Mouse (Mus musculus) intestine, embryonic 16.5 days (tissue): ENCODE results near the gene Arrb1. TPM values are rescaled to one million over a fixed set of nuclear protein-coding genes. Genes with fewer than 3 reads are reported as not detected.

ENCODE experiments used
- ATAC-seq: fragments of 200-750 bp; cut with Nextera tagmentation; 2 replicates; pipeline ENCODE4 v1.8.0; 2017; ENCODE audit warnings: moderate TSS enrichment, moderate library complexity
- H3K27ac ChIP-seq: fragments of 300-500 bp; sonication (generic); 2 replicates; pipeline ENCODE4 v1.5.1; 2014; ENCODE audit warnings: mild to moderate bottlenecking, low read length
- H3K27me3 ChIP-seq: fragments of 300-500 bp; sonication (generic); replicated peaks from 2 replicates; pipeline ENCODE4 v1.6.1; 2014; ENCODE audit warnings: low read length, control low read depth, mixed read lengths; ENCODE audit not compliant: control insufficient read depth, insufficient read depth
- H3K36me3 ChIP-seq: fragments of 300-500 bp; sonication (generic); 2 replicates; pipeline ENCODE4 v1.6.1; 2014; ENCODE audit warnings: low read length, control low read depth; ENCODE audit not compliant: control insufficient read depth, insufficient read depth
- H3K4me1 ChIP-seq: fragments of 300-500 bp; sonication (generic); 2 replicates; pipeline ENCODE4 v1.6.1; 2014; ENCODE audit warnings: low read length, control low read depth, mixed read lengths; ENCODE audit not compliant: control insufficient read depth, insufficient read depth
- H3K4me2 ChIP-seq: fragments of 300-500 bp; sonication (generic); 2 replicates; pipeline ENCODE4 v1.6.1; 2014; ENCODE audit warnings: low read depth, low read length, control low read depth
- H3K4me3 ChIP-seq: fragments of 300-500 bp; sonication (generic); 2 replicates; pipeline ENCODE4 v1.5.1; 2014; ENCODE audit warnings: mild to moderate bottlenecking, low read length
- H3K9ac ChIP-seq: fragments of 300-500 bp; sonication (generic); 2 replicates; pipeline ENCODE4 v1.6.1; 2014; ENCODE audit warnings: low read depth, low read length
- H3K9me3 ChIP-seq: fragments of 300-500 bp; sonication (generic); 2 replicates; pipeline ENCODE4 v1.6.1; 2016; ENCODE audit warnings: low read length, control low read depth; ENCODE audit not compliant: control insufficient read depth
- WGBS: fragments of 180-500 bp; shearing (Covaris S2); extraction: QIAGEN DNeasy Blood & Tissue Kit; methylation state at CpG from one replicate; pipeline ENCODE4 v1.1.7; 2014; 5-methylcytosine and 5-hydroxymethylcytosine counted together
- polyA plus RNA-seq: library from polyadenylated mRNA; unstranded; fragments of >200 nt; fragmentation: Nextera tagmentation; extraction: Ambion mirVana; gene quantifications from 2 replicates; pipeline ENCODE4 v1.2.1, GENCODE M21; 2015

Gene Arrb1
- polyA plus RNA-seq, 1 experiment from 2014 or later: 9.2 TPM

DNA sequence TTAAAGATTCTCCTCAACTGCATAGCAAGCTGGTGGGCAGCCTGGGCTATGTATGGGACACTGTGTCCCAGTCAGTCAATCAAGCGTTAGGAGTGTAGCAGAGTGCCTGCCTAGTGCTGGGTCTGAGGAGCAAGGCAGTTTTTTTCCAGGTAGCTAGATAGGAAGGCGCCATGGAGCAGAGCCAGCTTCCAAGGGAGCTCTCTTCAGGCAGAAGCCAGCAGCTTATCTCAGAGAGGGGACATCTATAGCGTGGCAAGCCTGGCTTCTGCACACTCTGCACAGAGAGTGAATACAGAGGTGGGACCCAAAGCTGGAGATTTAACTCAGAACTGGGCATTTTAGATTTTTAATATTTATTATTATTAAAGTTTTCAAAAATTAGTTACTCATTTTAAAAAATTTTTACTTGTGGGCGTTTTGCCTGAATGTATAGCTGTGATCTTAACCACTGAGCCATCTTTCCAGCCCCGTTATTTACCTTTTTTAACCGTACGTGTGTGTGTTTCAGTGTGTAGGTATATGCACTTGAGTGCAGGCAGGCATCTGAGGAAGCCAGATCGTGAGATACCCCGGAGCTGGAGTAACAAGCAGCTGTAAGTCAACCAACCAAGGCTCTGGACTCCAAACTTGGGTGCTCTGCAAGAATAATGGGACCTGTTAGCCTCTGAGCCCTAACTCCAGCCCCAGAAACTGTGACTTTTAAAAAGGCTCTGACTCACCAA lies 19.0 kb upstream of the Arrb1 start:
- Histone ChIP-seq H3K9ac (no peak overlapping the region), H3K27me3 (no peaks in the 10 kb centered on the region), H3K4me1 (peaks cover 14% of the 10 kb centered on the region), H3K27ac (no peak overlapping the region), H3K4me2 (no peak overlapping the region), H3K4me3 (no peak overlapping the region), H3K36me3 (no peaks in the 10 kb centered on the region), H3K9me3 (no peaks in the 10 kb centered on the region)
- 70% methylated on average over 9 of the region's 9 CpGs for WGBS
- ATAC-seq: no peak; the same call in 1 of the 2 replicates

DNA sequence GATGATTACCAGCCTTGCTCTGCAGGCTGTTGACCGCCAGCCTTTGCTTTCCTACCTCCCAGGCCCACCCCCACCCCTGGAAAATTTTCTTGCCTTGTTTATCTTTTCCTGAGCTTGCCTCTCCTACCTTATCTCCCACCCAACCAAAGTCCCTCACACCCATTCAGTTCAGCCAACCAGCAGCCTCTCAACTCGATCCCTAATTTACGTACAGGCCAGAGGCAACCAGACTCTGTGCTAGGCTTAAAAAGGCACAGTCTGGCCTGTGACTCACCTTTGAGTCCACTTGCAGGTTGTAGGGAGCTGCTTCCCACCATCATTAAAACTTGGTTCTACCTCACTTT lies 18.5 kb upstream of the Arrb1 start:
- peaks cover 14% of the 10 kb centered on the region for H3K4me1 ChIP-seq
- H3K36me3 ChIP-seq: no peaks in the 10 kb centered on the region
- H3K4me2 ChIP-seq: no peak overlapping the region
- ATAC-seq: peak; percentile 53
- 54% methylated on average over 3 of the region's 3 CpGs for WGBS
- H3K27me3 ChIP-seq: no peaks in the 10 kb centered on the region
- H3K9ac ChIP-seq: no peak overlapping the region
- H3K27ac ChIP-seq: no peak overlapping the region
- no peak overlapping the region for H3K4me3 ChIP-seq
- H3K9me3 ChIP-seq: no peaks in the 10 kb centered on the region

DNA sequence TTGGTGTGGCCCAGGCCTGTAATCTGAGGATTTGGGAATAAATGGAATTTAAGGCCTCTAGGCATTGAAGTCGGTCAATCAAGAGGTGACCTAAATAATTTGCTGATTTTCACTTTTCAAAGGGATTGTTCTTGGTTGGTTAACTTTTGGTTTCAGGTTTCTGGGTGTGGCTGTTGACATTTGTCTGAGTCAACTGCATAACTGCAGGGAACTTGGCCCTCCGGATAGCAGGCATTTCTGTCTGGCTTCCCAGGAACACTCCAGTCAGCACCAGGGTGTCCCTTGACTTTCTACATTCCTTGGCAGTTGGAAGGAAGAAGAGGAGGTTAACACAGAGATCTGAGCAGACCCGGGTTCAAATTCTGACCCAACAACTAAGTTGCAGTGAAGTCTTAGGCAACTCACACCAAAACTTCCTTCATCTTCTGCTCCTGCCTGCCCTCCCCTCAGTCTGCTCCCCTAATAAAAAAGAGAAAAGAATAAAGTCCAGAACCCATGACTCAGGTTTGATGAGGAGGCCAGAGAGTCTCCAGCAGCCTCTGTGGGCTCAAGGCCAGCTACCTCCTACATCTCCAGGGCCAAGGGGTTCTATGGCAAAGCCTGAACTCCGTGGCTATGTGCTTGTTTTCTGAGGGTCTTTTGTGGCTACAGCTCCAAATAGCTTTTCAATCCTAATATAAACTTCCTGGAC lies 16.2 kb upstream of the Arrb1 start:
- WGBS: 46% methylated on average over 4 of the region's 4 CpGs
- Histone ChIP-seq H3K4me3 (no peak overlapping the region), H3K36me3 (no peaks in the 10 kb centered on the region), H3K9ac (no peak overlapping the region), H3K4me1 (peaks cover 21% of the 10 kb centered on the region), H3K4me2 (no peak overlapping the region), H3K27me3 (no peaks in the 10 kb centered on the region), H3K27ac (peak overlapping the region; percentile 65), H3K9me3 (no peaks in the 10 kb centered on the region)
- peak; percentile 76 for ATAC-seq

DNA sequence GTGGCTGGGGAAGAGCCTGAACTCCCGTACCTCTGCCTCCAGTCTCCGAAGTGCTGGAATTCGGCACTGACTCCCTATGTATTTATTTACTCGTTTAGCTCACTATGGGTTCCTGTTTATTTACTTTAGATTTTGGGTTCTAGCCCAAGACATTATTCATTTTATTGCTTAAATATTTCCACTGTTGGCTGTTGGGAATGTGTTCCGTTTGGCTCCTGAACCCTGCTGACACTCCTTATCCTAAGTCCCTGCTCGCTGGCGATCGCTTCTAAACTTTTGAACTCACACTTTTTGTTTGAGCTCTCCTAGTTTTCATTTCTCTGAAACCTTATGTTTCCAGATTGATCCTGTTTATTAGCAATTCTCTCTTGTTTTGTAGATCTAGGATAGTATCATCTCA lies 12.1 kb upstream of the Arrb1 start:
- Histone ChIP-seq H3K4me3 (no peak overlapping the region), H3K4me1 (peaks cover 18% of the 10 kb centered on the region), H3K9me3 (no peaks in the 10 kb centered on the region), H3K27ac (no peak overlapping the region), H3K36me3 (no peaks in the 10 kb centered on the region), H3K27me3 (no peaks in the 10 kb centered on the region), H3K9ac (no peak overlapping the region), H3K4me2 (no peak overlapping the region)
- 56% methylated on average over 8 of the region's 8 CpGs for WGBS
- ATAC-seq: no peak

DNA sequence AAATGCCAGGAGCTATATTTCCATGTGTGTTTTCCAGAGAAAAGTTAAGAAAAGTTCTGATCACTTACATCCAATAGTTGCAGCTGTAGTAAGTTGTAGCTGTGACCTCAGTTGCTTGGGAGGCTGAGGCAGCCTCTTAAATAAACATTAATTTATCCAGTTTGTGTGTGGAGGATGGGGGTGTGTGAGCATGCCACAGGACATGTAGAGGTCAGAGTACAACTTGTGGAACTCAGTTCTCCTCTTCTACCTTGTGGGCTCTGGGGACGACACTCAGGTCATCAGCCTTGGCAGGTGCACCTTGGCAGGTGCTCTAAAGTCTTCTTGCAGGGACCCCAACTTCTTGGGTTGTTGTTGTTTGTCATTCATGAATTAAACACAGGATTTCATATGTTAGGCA lies 11.4 kb upstream of the Arrb1 start:
- Histone ChIP-seq H3K4me1 (peaks cover 18% of the 10 kb centered on the region), H3K4me3 (no peak overlapping the region), H3K9me3 (no peaks in the 10 kb centered on the region), H3K9ac (no peak overlapping the region), H3K27ac (no peak overlapping the region), H3K27me3 (no peaks in the 10 kb centered on the region), H3K36me3 (no peaks in the 10 kb centered on the region), H3K4me2 (no peak overlapping the region)
- 67% methylated on average over 1 of the region's 1 CpGs for WGBS
- ATAC-seq: no peak

DNA sequence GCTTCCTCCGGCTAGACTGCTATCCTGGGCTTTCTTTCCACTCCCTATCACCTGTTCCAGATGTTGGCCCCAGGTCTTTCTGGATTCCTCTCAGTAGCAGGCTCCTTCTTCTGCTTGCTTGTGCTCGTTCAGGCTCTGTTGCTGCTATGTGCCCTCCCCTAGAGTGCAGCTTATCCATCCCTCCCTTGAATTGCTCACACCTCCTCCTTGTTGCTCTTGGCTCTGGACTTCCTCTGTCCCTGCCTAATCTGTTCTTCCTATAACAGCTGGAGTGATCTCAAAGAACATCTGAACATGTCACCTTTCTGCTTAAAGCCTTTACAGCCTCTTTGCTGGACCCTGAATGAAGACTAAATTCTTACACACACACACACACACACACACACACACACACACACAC lies 6.7 kb upstream of the Arrb1 start:
- 45% methylated on average over 2 of the region's 2 CpGs for WGBS
- Histone ChIP-seq H3K9ac (no peak overlapping the region), H3K27ac (no peak overlapping the region), H3K4me2 (no peak overlapping the region), H3K9me3 (no peaks in the 10 kb centered on the region), H3K4me3 (no peak overlapping the region), H3K27me3 (no peaks in the 10 kb centered on the region), H3K36me3 (no peaks in the 10 kb centered on the region), H3K4me1 (peaks cover 20% of the 10 kb centered on the region)
- no peak for ATAC-seq

DNA sequence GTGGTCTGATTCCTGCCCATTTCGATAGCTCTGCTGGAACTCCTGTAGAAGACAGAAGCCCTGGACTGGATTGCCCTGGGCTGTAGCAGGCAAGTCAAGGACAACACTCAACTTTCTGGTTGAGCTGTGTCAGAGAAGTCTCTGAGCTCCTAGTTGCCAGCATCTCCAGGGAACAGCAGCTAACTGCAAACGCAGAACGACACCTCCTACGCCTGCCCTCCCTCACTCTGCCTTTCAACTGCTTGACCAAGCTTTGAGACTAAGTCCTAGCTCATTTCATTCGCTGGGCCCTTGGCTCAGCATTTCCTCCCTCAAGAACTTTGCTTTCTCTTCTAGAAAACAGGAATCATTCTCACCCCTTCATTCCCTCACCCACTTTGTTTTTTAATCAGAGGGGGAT lies 5.9 kb upstream of the Arrb1 start:
- no peaks in the 10 kb centered on the region for H3K36me3 ChIP-seq
- H3K4me2 ChIP-seq: no peak overlapping the region
- H3K4me1 ChIP-seq: 0 out of 2 replicates have a peak, but pooled peaks cover 13% of the 10 kb centered on the region
- H3K27me3 ChIP-seq: no peaks in the 10 kb centered on the region
- no peak overlapping the region for H3K27ac ChIP-seq
- H3K9me3 ChIP-seq: no peaks in the 10 kb centered on the region
- no peak overlapping the region for H3K4me3 ChIP-seq
- H3K9ac ChIP-seq: no peak overlapping the region
- WGBS: 49% methylated on average over 5 of the region's 5 CpGs
- no peak for ATAC-seq

DNA sequence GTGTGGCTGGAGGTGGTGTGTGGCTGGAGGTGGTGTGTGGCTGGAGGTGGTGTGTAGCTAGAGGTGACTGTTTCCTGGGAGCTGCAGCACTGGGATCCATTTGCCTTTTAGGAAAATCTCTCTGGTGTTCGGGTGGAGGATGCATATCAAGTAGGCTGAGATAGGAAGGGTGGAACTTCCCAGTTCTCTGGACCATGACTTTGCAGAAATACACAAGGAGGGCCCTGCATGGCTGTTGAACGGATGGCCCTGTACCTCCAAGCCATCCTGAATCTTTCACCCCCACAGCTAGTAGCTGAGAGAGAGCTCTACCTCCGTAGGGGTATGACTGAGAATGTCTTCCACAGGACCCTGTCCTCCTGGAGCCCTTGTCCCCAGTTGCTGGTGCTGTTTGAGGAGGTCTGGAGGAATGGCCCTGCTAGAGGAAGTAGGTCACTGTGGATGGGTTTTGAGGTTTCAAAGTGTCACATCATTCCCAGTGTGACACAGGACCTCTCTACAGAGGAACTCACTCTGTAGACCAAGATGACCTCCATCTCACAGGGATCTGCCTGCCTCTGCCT lies 3.8 kb upstream of the Arrb1 start:
- no peak overlapping the region for H3K9ac ChIP-seq
- H3K9me3 ChIP-seq: no peaks in the 10 kb centered on the region
- no peak for ATAC-seq
- H3K27ac ChIP-seq: no peak overlapping the region; the same call in 1 of the 2 replicates
- WGBS: 86% methylated on average over 3 of the region's 3 CpGs
- H3K4me2 ChIP-seq: no peak overlapping the region
- peaks cover 28% of the 10 kb centered on the region for H3K4me1 ChIP-seq
- H3K36me3 ChIP-seq: no peaks in the 10 kb centered on the region
- H3K4me3 ChIP-seq: no peak overlapping the region
- no peaks in the 10 kb centered on the region for H3K27me3 ChIP-seq

DNA sequence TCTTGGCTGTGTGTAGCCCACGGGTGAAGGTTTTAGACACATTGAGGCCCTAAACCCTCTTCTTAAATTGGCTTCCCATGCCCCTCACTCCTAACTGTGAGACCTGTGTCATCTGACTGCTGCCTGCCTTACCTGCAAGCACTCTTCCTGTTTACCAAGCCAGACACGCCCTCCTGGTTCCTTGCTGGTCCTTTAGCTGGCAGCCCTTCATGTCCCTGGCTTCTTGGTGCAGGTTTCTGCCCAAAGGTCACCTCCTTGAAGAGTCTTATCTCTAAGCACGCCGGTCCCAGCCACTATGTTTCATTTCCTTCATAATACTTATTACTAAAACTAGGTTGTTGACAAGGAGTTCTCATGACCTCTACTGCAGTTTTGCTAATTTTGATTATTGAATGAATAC lies 2.7 kb upstream of the Arrb1 start:
- peak; percentile 34 for ATAC-seq
- no peaks in the 10 kb centered on the region for H3K36me3 ChIP-seq
- H3K4me1 ChIP-seq: peaks cover 39% of the 10 kb centered on the region
- no peak overlapping the region for H3K4me3 ChIP-seq
- no peaks in the 10 kb centered on the region for H3K27me3 ChIP-seq
- H3K9ac ChIP-seq: no peak overlapping the region
- WGBS: 65% methylated on average over 4 of the region's 4 CpGs
- peak overlapping the region; percentile 69 for H3K27ac ChIP-seq
- H3K9me3 ChIP-seq: no peaks in the 10 kb centered on the region
- no peak overlapping the region for H3K4me2 ChIP-seq
